Mouse (Mus musculus) brain, embryonic 14.5 days (tissue): ENCODE measurements at regions not wholly inside any gene's neighbourhood (a gene's known extent, or its start where the extent isn't known, plus 50 kb on each side); places are given as distances from the start of the nearest gene placed in this dataset.

Experiments used
- DNase-seq: peaks from one replicate; pipeline ENCODE4 v3.0.0-alpha.2; 2011; ENCODE audit warnings: low read depth
- CTCF ChIP-seq: fragments of 200-500 bp; IDR thresholded peaks from 2 replicates; pipeline ENCODE4 v1.5.1; 2012; ENCODE audit warnings: inconsistent platforms, mild to moderate bottlenecking, moderate library complexity, borderline replicate concordance; ENCODE audit not compliant: insufficient read depth, insufficient read length; ENCODE audit errors: extremely low read depth
- POLR2A ChIP-seq: fragments of 200-500 bp; IDR thresholded peaks from 2 replicates; pipeline ENCODE4 v1.6.1; 2012; ENCODE audit warnings: mild to moderate bottlenecking, inconsistent platforms, borderline replicate concordance; ENCODE audit not compliant: poor library complexity, insufficient read depth, insufficient read length, severe bottlenecking; ENCODE audit errors: extremely low read depth

GRCm38 (mm10) chr8:30063148-30063547 is 2615.7 kb downstream of the Poteg start:
- peak; percentile 2 for DNase-seq
- no peak for TF ChIP-seq CTCF

- DNase-seq = no peak
- TF ChIP-seq POLR2A (no peak), CTCF (no peak)
These were observed 2630.3 kb downstream of the Poteg start for GRCm38 (mm10) chr8:30077726-30078125.

- no peak for DNase-seq
- TF ChIP-seq CTCF = no peak
- TF ChIP-seq POLR2A = no peak
These were observed 2680.3 kb downstream of the Poteg start for GRCm38 (mm10) chr8:30127766-30128165.

GRCm38 (mm10) chr8:30134999-30135398 is 2687.5 kb downstream of the Poteg start:
- TF ChIP-seq POLR2A (no peak), CTCF (no peak)
- DNase-seq = peak; percentile 51

- TF ChIP-seq CTCF = no peak
- no peak for TF ChIP-seq POLR2A
These were observed 2703.8 kb downstream of the Poteg start for GRCm38 (mm10) chr8:30151181-30151844.

GRCm38 (mm10) chr8:30152921-30153320 is 2705.5 kb downstream of the Poteg start:
- TF ChIP-seq CTCF = no peak
- TF ChIP-seq POLR2A = no peak
- DNase-seq = peak; percentile 60

More at GRCm38 (mm10) chr8:30151181-30151844, 2703.8 kb downstream of the Poteg start:
- DNase-seq = peak; percentile 84

GRCm38 (mm10) chr8:30171881-30172280 is 2724.4 kb downstream of the Poteg start:
- DNase-seq = no peak
- no peak for TF ChIP-seq CTCF
- no peak for TF ChIP-seq POLR2A

GRCm38 (mm10) chr8:30202746-30203145 is 2755.3 kb downstream of the Poteg start:
- peak; percentile 9 for DNase-seq

GRCm38 (mm10) chr8:30227354-30227753 is 2779.9 kb downstream of the Poteg start:
- peak; percentile 82 for DNase-seq
- TF ChIP-seq CTCF (no peak), POLR2A (no peak)

GRCm38 (mm10) chr8:30233266-30233665 is 2785.8 kb downstream of the Poteg start:
- DNase-seq = peak; percentile 67
- no peak for TF ChIP-seq POLR2A
- no peak for TF ChIP-seq CTCF

- no peak for DNase-seq
- TF ChIP-seq POLR2A (no peak), CTCF (no peak)
These were observed 2804.3 kb downstream of the Poteg start for GRCm38 (mm10) chr8:30251797-30252196.

GRCm38 (mm10) chr8:30269949-30270910 is 2822.8 kb downstream of the Poteg start:
- DNase-seq = peak; percentile 89
- TF ChIP-seq POLR2A (no peak), CTCF (no peak)

GRCm38 (mm10) chr8:30289169-30289568 is 2841.7 kb downstream of the Poteg start:
- TF ChIP-seq POLR2A = no peak
- no peak for TF ChIP-seq CTCF
- peak; percentile 75 for DNase-seq
